Mouse (Mus musculus): ENCODE data around the gene Abhd17a.

DNA sequence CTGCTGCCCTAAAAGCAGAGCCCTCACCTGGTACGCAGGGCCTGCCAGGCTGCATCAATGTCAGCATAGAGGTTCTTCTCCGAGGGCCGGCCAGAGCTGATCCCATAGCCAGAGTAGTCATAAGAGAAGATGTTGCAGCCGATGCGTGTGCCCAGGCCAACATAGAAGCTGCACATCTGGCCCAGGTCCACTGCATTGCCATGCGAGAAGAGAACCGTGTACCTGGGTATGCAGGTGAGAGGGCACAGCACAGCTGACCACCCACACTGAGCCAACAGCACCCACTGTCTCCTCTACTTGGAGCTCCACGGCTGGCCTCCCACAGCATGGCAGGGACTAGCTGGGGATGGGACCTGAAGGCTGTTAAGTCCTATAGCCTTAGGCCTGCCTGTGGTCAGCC lies 4.6 kb downstream of the Abhd17a start:
- no peak for TF ChIP-seq CTCF (IDR thresholded peaks at IDR 0.05; ENCODE audit: low read depth)
- no peak for TF ChIP-seq EP300 (IDR thresholded peaks at IDR 0.05; ENCODE audit: low read depth)
